Mouse (Mus musculus) lung, embryonic 14.5 days (tissue): ENCODE data around the gene Arcn1. TPM values are rescaled to one million over a fixed set of nuclear protein-coding genes. Genes with fewer than 3 reads are reported as not detected.
A peak's percentile ranks its signal among the peaks of the same experiment; 100 is the strongest.

Experiments
- ATAC-seq: fragments of 200-750 bp; cut with Nextera tagmentation; 2 replicates; pipeline ENCODE4 v1.8.0; 2017; ENCODE audit warnings: mild to moderate bottlenecking, moderate TSS enrichment, moderate library complexity; ENCODE audit not compliant: insufficient read depth
- DNase-seq: peaks from one replicate; pipeline ENCODE4 v3.0.0-alpha.2; 2015
- H3K27ac ChIP-seq: fragments of 300-500 bp; sonication (generic); 2 replicates; pipeline ENCODE4 v1.5.1; 2014; ENCODE audit warnings: low read depth, mild to moderate bottlenecking, moderate library complexity
- H3K27me3 ChIP-seq: fragments of 300-500 bp; sonication (generic); 2 replicates; pipeline ENCODE4 v1.6.1; 2014; ENCODE audit warnings: low read length, control low read depth; ENCODE audit not compliant: insufficient read depth
- H3K36me3 ChIP-seq: fragments of 300-500 bp; sonication (generic); 2 replicates; pipeline ENCODE4 v1.6.1; 2014; ENCODE audit warnings: control low read depth; ENCODE audit not compliant: insufficient read depth
- H3K4me1 ChIP-seq: fragments of 300-500 bp; sonication (generic); 2 replicates; pipeline ENCODE4 v1.6.1; 2014; ENCODE audit warnings: antibody characterized with exemption, control low read depth; ENCODE audit not compliant: insufficient read depth
- H3K4me2 ChIP-seq: fragments of 300-500 bp; sonication (generic); 2 replicates; pipeline ENCODE4 v1.6.1; 2014; ENCODE audit warnings: mild to moderate bottlenecking
- H3K4me3 ChIP-seq: fragments of 300-500 bp; sonication (generic); 2 replicates; pipeline ENCODE4 v1.5.1; 2014; ENCODE audit warnings: low read depth, low read length
- H3K9ac ChIP-seq: fragments of 300-500 bp; sonication (generic); 2 replicates; pipeline ENCODE4 v1.6.1; 2014
- H3K9me3 ChIP-seq: fragments of 300-500 bp; sonication (generic); 2 replicates; pipeline ENCODE4 v1.6.1; 2016; ENCODE audit warnings: low read depth, low read length, control low read depth
- CTCF ChIP-seq: IDR thresholded peaks from 2 replicates; pipeline ENCODE4 v1.5.1; 2016; ENCODE audit warnings: antibody characterized with exemption, low read depth
- WGBS: fragments of 180-500 bp; shearing (Covaris S2); extraction: QIAGEN DNeasy Blood & Tissue Kit; methylation state at CpG from one replicate; pipeline ENCODE4 v1.1.7; 2014; 5-methylcytosine and 5-hydroxymethylcytosine counted together
- polyA plus RNA-seq: library from polyadenylated mRNA; unstranded; fragments of >200 nt; fragmentation: Nextera tagmentation; extraction: Ambion mirVana; gene quantifications from 2 replicates; pipeline ENCODE4 v1.2.1, GENCODE M21; 2014

Arcn1 gene
- polyA plus RNA-seq, 1 experiment from 2014 or later, result 224 TPM

- TF ChIP-seq CTCF, result no peak
- Histone ChIP-seq H3K4me3 (no peak overlapping the region), H3K9me3 (no peaks in the 10 kb centered on the region), H3K4me2 (peak overlapping the region; percentile 10; the same call in 1 of the 2 replicates), H3K27ac (peak overlapping the region; percentile 52; the same call in 1 of the 2 replicates), H3K4me1 (peaks cover 32% of the 10 kb centered on the region), H3K27me3 (no peaks in the 10 kb centered on the region), H3K9ac (no peak overlapping the region; the same call in 1 of the 2 replicates), H3K36me3 (peaks cover 7% of the 10 kb centered on the region; the same call in 1 of the 2 replicates)
- ATAC-seq, result 0 out of 2 replicates have a peak, but pooled peaks have one; percentile 13
- peak; percentile 39 for DNase-seq
- 24% methylated on average over 10 of the region's 10 CpGs for WGBS
Observed at GRCm38 (mm10) chr9:44726431-44727146, 41.1 kb downstream of the Arcn1 start.

- no peak overlapping the region for H3K4me3 ChIP-seq
- ATAC-seq, result no peak
- peak overlapping the region; percentile 66; the same call in 1 of the 2 replicates for H3K27ac ChIP-seq
- H3K4me1 ChIP-seq, result peaks cover 39% of the 10 kb centered on the region
- no peak for DNase-seq
- H3K36me3 ChIP-seq, result peaks cover 7% of the 10 kb centered on the region; the same call in 1 of the 2 replicates
- no peak overlapping the region for H3K9ac ChIP-seq
- TF ChIP-seq CTCF, result no peak
- H3K9me3 ChIP-seq, result no peaks in the 10 kb centered on the region
- WGBS, result 37% methylated on average over 2 of the region's 2 CpGs
- no peaks in the 10 kb centered on the region for H3K27me3 ChIP-seq
- H3K4me2 ChIP-seq, result peak overlapping the region; percentile 27; the same call in 1 of the 2 replicates
Observed at GRCm38 (mm10) chr9:44724665-44725064, 43.0 kb downstream of the Arcn1 start.

DNA sequence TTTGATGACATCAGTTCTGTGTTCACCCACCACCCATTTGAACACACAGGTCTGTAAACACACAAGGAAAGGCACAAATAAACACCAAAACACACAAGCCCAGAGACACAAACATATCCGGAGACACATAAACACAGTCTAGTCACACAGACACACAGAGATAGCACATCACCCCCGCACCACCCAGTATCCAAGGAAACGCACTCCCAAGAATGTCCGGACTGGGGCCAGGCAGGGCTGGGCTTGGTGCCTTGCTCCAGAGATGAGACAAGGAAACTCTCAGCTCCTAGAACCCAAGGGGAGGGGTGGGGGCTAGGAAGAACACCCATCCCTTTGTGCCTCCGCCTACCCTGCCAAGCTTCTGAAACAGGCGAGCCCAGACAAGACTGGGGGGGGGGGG is 43.4 kb downstream of the Arcn1 start:
- TF ChIP-seq CTCF, result no peak
- Histone ChIP-seq H3K27me3 (no peaks in the 10 kb centered on the region), H3K4me2 (peak overlapping the region; percentile 27; the same call in 1 of the 2 replicates), H3K27ac (peak overlapping the region; percentile 66), H3K36me3 (peaks cover 9% of the 10 kb centered on the region; the same call in 1 of the 2 replicates), H3K9ac (no peak overlapping the region), H3K4me1 (peaks cover 39% of the 10 kb centered on the region), H3K9me3 (no peaks in the 10 kb centered on the region), H3K4me3 (no peak overlapping the region)
- peak; percentile 32 for ATAC-seq
- peak; percentile 69 for DNase-seq
- WGBS, result 31% methylated on average over 6 of the region's 6 CpGs

DNA sequence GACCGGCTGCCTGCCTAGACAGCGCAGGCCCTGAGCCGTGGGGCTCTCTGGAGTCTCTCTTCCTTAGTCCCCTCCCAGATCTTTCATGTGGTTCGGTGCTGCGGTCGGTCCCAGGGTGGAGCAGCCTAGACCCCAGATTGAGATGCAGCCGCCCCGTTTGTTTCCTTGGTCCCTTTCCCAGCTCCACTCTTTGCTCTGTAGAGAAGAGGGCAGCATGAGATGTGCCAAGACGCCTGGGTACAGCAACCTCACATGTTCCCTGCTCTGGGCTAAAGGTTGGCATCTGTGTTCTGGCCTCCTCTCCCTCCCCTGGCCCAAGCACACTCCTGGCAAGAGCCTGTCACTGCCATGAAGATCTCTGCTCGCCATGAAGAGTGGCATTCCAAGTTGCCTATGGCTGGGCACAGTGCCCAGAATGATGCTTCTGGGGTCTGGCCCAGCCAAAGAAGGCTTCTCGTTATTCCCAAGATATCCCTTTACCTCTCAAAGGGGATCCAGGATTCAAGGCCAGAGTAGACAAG is 44.1 kb downstream of the Arcn1 start:
- DNase-seq, result peak; percentile 70
- no peak for ATAC-seq
- peaks cover 11% of the 10 kb centered on the region; the same call in 1 of the 2 replicates for H3K36me3 ChIP-seq
- peak overlapping the region; percentile 66 for H3K27ac ChIP-seq
- TF ChIP-seq CTCF, result no peak
- H3K4me1 ChIP-seq, result peaks cover 39% of the 10 kb centered on the region
- 52% methylated on average over 11 of the region's 11 CpGs for WGBS
- H3K9me3 ChIP-seq, result no peaks in the 10 kb centered on the region
- no peak overlapping the region for H3K4me3 ChIP-seq
- H3K9ac ChIP-seq, result no peak overlapping the region
- no peak overlapping the region for H3K4me2 ChIP-seq
- no peaks in the 10 kb centered on the region for H3K27me3 ChIP-seq

DNA sequence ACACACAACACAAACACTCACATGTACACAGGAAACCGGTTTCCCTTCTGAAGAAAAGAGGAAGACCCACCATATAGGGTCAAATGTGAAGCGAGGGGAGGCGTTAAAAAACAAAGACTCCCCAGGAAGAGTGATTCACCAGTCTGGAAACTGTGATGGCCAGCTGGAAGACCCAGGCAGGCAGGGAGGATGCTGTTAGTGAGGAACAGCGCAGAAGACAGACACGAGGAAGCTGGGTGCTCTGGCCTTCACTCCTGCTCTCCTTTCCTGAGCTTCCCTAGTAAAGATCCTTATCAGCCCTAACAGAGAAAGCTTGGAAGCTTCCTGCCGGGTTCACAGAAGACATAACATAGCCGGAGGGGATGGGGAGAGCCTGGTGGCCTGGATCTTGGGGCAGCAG is 44.6 kb downstream of the Arcn1 start:
- DNase-seq (peak; percentile 45), ATAC-seq (no peak)
- Histone ChIP-seq H3K9ac (no peak overlapping the region), H3K27me3 (no peaks in the 10 kb centered on the region), H3K4me3 (no peak overlapping the region), H3K9me3 (no peaks in the 10 kb centered on the region), H3K27ac (peak overlapping the region; percentile 66), H3K4me1 (peaks cover 39% of the 10 kb centered on the region), H3K36me3 (peaks cover 11% of the 10 kb centered on the region; the same call in 1 of the 2 replicates), H3K4me2 (no peak overlapping the region)
- WGBS, result 34% methylated on average over 7 of the region's 7 CpGs
- no peak for TF ChIP-seq CTCF

DNA sequence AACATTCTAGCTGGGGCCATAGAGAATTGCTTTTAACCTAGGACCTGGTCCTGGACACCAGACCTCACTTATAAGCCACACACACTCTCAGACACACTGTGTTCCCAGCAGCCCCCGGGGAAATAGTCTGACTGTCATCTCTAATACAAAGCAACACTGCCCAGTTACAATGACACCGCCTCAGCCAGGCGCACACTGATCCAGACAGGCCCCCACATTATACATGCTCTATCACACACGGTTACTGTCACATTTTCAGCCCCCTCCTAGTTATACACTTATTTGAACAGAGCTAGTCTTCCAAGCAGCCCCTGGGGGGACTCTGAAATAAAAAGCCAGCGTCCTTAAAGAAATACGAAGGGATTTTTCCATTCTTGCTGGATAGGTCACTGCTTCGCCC is 45.1 kb downstream of the Arcn1 start:
- no peak for ATAC-seq
- peaks cover 39% of the 10 kb centered on the region for H3K4me1 ChIP-seq
- H3K27ac ChIP-seq, result peak overlapping the region; percentile 66
- 72% methylated on average over 7 of the region's 7 CpGs for WGBS
- H3K36me3 ChIP-seq, result peaks cover 13% of the 10 kb centered on the region; the same call in 1 of the 2 replicates
- no peak overlapping the region for H3K4me2 ChIP-seq
- no peak overlapping the region for H3K4me3 ChIP-seq
- H3K9ac ChIP-seq, result no peak overlapping the region
- no peaks in the 10 kb centered on the region for H3K27me3 ChIP-seq
- no peaks in the 10 kb centered on the region for H3K9me3 ChIP-seq
- no peak for DNase-seq
- no peak for TF ChIP-seq CTCF

GRCm38 (mm10) chr9:44721877-44722186 is 45.8 kb downstream of the Arcn1 start:
- Histone ChIP-seq H3K9ac (peak overlapping the region; percentile 72), H3K9me3 (no peaks in the 10 kb centered on the region), H3K4me1 (peaks cover 32% of the 10 kb centered on the region), H3K36me3 (peaks cover 20% of the 10 kb centered on the region; the same call in 1 of the 2 replicates), H3K27me3 (no peaks in the 10 kb centered on the region), H3K4me3 (peak overlapping the region; percentile 67), H3K4me2 (peak overlapping the region; percentile 84), H3K27ac (peak overlapping the region; percentile 27; the same call in 1 of the 2 replicates)
- DNase-seq, result no peak
- 79% methylated on average over 3 of the region's 3 CpGs for WGBS
- ATAC-seq, result no peak
- no peak for TF ChIP-seq CTCF
